Mouse (Mus musculus) stomach, adult 2 months (tissue): Measurements from ENCODE around the gene St14. TPM values are rescaled to one million over a fixed set of nuclear protein-coding genes. Genes with fewer than 3 reads are reported as not detected.

Experiments used
- polyA plus RNA-seq: library from polyadenylated mRNA; depleted of rRNA; stranded (reverse); fragments of >200 nt; gene quantifications from 2 replicates; pipeline ENCODE4 v1.2.3, GENCODE M21; 2012; rRNA removed

The St14 gene
- 64.5 and 82.6 TPM in 2 replicates for polyA plus RNA-seq

DNA sequence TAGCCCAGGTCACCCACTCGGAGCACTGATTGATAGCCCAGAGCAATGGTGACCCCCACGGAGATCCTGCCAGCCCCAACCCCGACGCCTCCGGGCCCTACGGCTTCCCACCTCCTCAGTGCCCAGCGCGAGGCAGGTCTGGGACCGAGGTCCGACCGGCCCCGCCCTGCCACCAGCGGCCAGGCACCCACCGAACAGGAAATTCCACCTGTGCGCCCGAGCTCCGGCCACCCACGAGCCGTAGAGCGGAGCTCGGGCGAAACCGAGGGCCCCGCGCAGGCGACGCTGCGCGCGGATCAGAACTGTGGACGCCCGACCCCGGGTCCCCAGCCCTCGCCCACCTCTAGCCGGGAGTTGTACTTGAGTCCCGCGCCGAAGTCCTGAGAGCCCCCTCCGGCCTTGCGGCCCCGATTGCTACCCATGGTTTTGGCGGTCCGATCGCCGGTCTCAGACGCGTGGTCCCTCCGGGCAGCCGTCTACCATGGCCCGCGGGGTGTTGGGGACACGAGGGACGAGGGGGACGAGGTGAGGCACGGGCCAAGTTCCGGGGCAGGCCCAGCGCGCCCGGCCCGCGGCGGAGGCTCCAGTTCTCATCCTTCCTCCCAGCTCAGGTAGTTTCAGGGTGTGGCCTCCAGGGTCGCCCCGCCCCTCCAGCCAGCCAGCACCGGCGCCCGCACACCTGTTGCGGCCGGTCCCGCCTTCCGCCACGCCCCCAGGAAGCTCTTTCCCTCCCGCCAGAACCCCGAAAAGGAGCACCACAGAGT lies at the start of gene St14:
Gene St14 (minus strand): TSS at position 649 of the 764 bp plus-strand sequence.

Other genes starting within 250 kb of the St14 start
- gene Adamts15, start 209.4 kb downstream of the St14 start, polyA plus RNA-seq: 5.9 and 6.8 TPM in 2 replicates
- gene Adamts8, start 189.3 kb downstream of the St14 start, polyA plus RNA-seq: 1.0 and 2.1 TPM in 2 replicates
- gene Zbtb44, start 101.2 kb downstream of the St14 start, polyA plus RNA-seq: 2.7 and 5.3 TPM in 2 replicates
- 115 and 119 TPM in 2 replicates for gene Aplp2, start 80.0 kb upstream of the St14 start, polyA plus RNA-seq
- gene Prdm10, start 148.7 kb upstream of the St14 start, polyA plus RNA-seq: 2.7 and 3.0 TPM in 2 replicates